ENCODE assay signal across 23 mouse cellular contexts in genomic region chr6:133305952-133306715, GRCm38 (mm10). TPM values are rescaled to one million over a fixed set of nuclear protein-coding genes. Genes with fewer than 3 reads are reported as not detected.
"Had no signal": no experiment of that assay in that cellular context is flagged by ENCODE, and none has a peak within 500 bp of the region (broad histone marks: within the 10 kb centered on the region; RNA-seq: fewer than 3 reads in every experiment).

No protein-coding gene starts in this region.

- H3K27ac ChIP-seq: kidney, postnatal 0 days; limb, embryonic 10.5 days; liver, embryonic 15.5 days; midbrain, embryonic 13.5 days; neural tube, embryonic 12.5 days; stomach, embryonic 15.5 days had no signal

- H3K27me3 ChIP-seq: liver, embryonic 15.5 days; midbrain, embryonic 13.5 days; neural tube, embryonic 12.5 days; stomach, embryonic 15.5 days had no signal

- H3K9me3 ChIP-seq: limb, embryonic 10.5 days; liver, embryonic 15.5 days; midbrain, embryonic 13.5 days; neural tube, embryonic 12.5 days; stomach, embryonic 15.5 days had no signal

- DNase-seq: kidney, postnatal 36 days; layer of hippocampus, adult 9-11 months; layer of hippocampus, postnatal 36 days; lung, adult 2 months; lung, postnatal 36 days; right cerebral cortex, postnatal 14 days; thymus, postnatal 36 days had no signal

- H3K4me1 ChIP-seq: limb, embryonic 10.5 days; liver, embryonic 15.5 days; midbrain, embryonic 13.5 days; neural tube, embryonic 12.5 days; stomach, embryonic 15.5 days had no signal

- H3K4me2 ChIP-seq: liver, embryonic 11.5 days; liver, embryonic 15.5 days; midbrain, embryonic 13.5 days; neural tube, embryonic 12.5 days; stomach, embryonic 15.5 days had no signal

- H3K4me3 ChIP-seq: limb, embryonic 10.5 days; liver, embryonic 15.5 days; midbrain, embryonic 13.5 days; neural tube, embryonic 12.5 days; stomach, embryonic 15.5 days had no signal

- ATAC-seq: lung, postnatal 0 days; midbrain, embryonic 13.5 days had no signal

- H3K9ac ChIP-seq: liver, embryonic 15.5 days; midbrain, embryonic 13.5 days; neural tube, embryonic 12.5 days; stomach, embryonic 15.5 days had no signal

- H3K36me3 ChIP-seq: limb, embryonic 10.5 days; liver, embryonic 15.5 days; midbrain, embryonic 13.5 days; neural tube, embryonic 12.5 days; stomach, embryonic 15.5 days had no signal

RNA-seq across cellular contexts. Expression of gene 5530400C23Rik, which starts 14.1 kb away (rescaled TPM):
- total RNA-seq: layer of hippocampus, adult 18-20 months; layer of hippocampus, postnatal 36 days; left cerebral cortex, postnatal 10 days; megakaryocyte progenitor cell, adult 5-6 weeks; monocyte, adult 5-6 weeks; neutrophil, adult 5-6 weeks had no signal
- polyA plus RNA-seq: kidney, postnatal 0 days; limb, embryonic 10.5 days; limb, embryonic 14.5 days; liver, embryonic 11.5 days; liver, embryonic 15.5 days; lung, adult 2 months; lung, postnatal 0 days; midbrain, embryonic 13.5 days; neural tube, embryonic 12.5 days; spleen, adult 2 months; stomach, embryonic 15.5 days; thymus, postnatal 0 days had no signal
